Mouse (Mus musculus) bone marrow macrophage, adult 2 months (primary cell): ENCODE data around the gene Polg.

ENCODE experiments used
- CTCF ChIP-seq: IDR thresholded peaks from 2 replicates; pipeline ENCODE4 v1.5.1; 2012; ENCODE audit warnings: low read depth, mild to moderate bottlenecking, low read length, moderate library complexity
- POLR2A ChIP-seq: IDR thresholded peaks from 2 replicates; pipeline ENCODE4 v1.6.1; 2012; ENCODE audit warnings: mild to moderate bottlenecking, low read depth, low read length, borderline replicate concordance

GRCm38 (mm10) chr7:79428243-79428642, 37.9 kb downstream of the Polg start:
- TF ChIP-seq CTCF, result no peak
- TF ChIP-seq POLR2A, result no peak
